Mouse (Mus musculus) heart, embryonic 13.5 days (tissue): ENCODE results near the gene Tpst2. TPM values are rescaled to one million over a fixed set of nuclear protein-coding genes. Genes with fewer than 3 reads are reported as not detected.
A peak's percentile ranks its signal among the peaks of the same experiment; 100 is the strongest.

Experiments used
- ATAC-seq: fragments of 200-750 bp; cut with Nextera tagmentation; 2 replicates; pipeline ENCODE4 v1.8.0; 2017; ENCODE audit warnings: moderate TSS enrichment; ENCODE audit not compliant: insufficient number of reproducible peaks, low FRiP score, low TSS enrichment; ENCODE audit errors: extremely low read depth
- H3K27ac ChIP-seq: fragments of 300-500 bp; sonication (generic); replicated peaks from 2 replicates; pipeline ENCODE4 v1.5.1; 2015; ENCODE audit warnings: moderate library complexity, mild to moderate bottlenecking, inconsistent platforms
- H3K27me3 ChIP-seq: fragments of 300-500 bp; sonication (generic); replicated peaks from 2 replicates; pipeline ENCODE4 v1.6.1; 2015; ENCODE audit warnings: mild to moderate bottlenecking, inconsistent platforms
- H3K36me3 ChIP-seq: fragments of 300-500 bp; sonication (generic); 2 replicates; pipeline ENCODE4 v1.6.1; 2015; ENCODE audit warnings: mild to moderate bottlenecking, inconsistent platforms
- H3K4me1 ChIP-seq: fragments of 300-500 bp; sonication (generic); 2 replicates; pipeline ENCODE4 v1.6.1; 2015; ENCODE audit warnings: inconsistent platforms
- H3K4me2 ChIP-seq: fragments of 300-500 bp; sonication (generic); 2 replicates; pipeline ENCODE4 v1.6.1; 2015; ENCODE audit warnings: inconsistent platforms, mild to moderate bottlenecking, moderate library complexity
- H3K4me3 ChIP-seq: fragments of 300-500 bp; sonication (generic); 2 replicates; pipeline ENCODE4 v1.5.1; 2015; ENCODE audit warnings: moderate library complexity, mild to moderate bottlenecking, inconsistent platforms
- H3K9ac ChIP-seq: fragments of 300-500 bp; sonication (generic); 2 replicates; pipeline ENCODE4 v1.6.1; 2015; ENCODE audit warnings: inconsistent platforms, mild to moderate bottlenecking, moderate library complexity
- H3K9me3 ChIP-seq: fragments of 300-500 bp; sonication (generic); 2 replicates; pipeline ENCODE4 v1.6.1; 2016; ENCODE audit warnings: inconsistent platforms
- WGBS: fragments of 180-500 bp; shearing (Covaris S2); methylation state at CpG from one replicate; pipeline ENCODE4 v1.1.7; 2015; ENCODE audit warnings: mixed read lengths; 5-methylcytosine and 5-hydroxymethylcytosine counted together
- polyA plus RNA-seq: library from polyadenylated mRNA; unstranded; fragments of >200 nt; fragmentation: Nextera tagmentation; extraction: Ambion mirVana; gene quantifications from 2 replicates; pipeline ENCODE4 v1.2.1, GENCODE M21; 2015

Gene Tpst2
- polyA plus RNA-seq, 1 experiment from 2014 or later = 36.8 TPM

DNA sequence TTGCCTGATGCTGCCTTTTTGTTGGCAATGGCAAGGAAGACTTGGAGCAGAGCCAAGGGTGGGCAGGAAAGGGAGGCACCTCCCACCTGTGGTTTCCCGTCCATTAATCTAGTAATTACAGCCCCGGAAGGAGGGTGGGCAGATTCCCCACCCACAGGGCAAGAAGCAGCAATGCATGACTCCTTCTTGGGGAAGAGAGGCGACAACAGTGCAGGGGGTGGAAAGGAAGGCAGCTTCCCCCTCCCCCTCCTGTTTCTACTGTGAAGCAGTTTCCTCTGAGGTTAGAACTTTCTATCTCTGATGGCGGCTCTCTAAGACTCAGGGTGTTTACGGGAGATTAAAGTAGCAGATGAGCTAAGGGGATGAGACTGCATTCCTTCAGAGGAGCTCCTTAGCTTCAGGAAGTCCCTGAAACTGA is 34.1 kb upstream of the Tpst2 start:
- Histone ChIP-seq H3K27me3 (peaks cover 42% of the 10 kb centered on the region), H3K9ac (no peak overlapping the region), H3K9me3 (no peaks in the 10 kb centered on the region), H3K4me1 (peaks cover 19% of the 10 kb centered on the region), H3K36me3 (no peaks in the 10 kb centered on the region), H3K4me3 (no peak overlapping the region), H3K4me2 (no peak overlapping the region), H3K27ac (no peak overlapping the region)
- 52% methylated on average over 5 of the region's 5 CpGs for WGBS
- no peak for ATAC-seq

DNA sequence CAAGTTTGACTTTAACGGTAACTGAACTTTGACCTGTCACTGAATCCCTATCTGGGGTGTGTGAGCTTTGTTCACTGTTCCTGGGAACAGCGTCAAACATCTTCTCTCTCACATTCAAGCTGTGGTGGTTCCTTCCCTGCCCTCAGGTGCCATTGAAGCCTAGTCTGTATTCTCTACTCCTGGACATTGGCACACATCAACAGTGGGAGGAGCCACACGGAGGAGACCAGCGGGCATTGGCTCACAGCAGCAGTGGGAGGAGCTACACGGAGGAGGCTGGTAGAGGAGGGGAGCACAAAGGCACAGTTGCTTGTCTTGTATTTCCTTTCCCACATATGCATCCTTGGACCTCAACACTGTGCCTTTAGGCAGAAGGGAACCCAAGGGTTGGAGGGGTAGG is 33.5 kb upstream of the Tpst2 start:
- Histone ChIP-seq H3K36me3 (no peaks in the 10 kb centered on the region), H3K4me1 (peaks cover 19% of the 10 kb centered on the region), H3K27me3 (peaks cover 42% of the 10 kb centered on the region), H3K9me3 (no peaks in the 10 kb centered on the region), H3K4me2 (no peak overlapping the region), H3K9ac (no peak overlapping the region), H3K4me3 (no peak overlapping the region), H3K27ac (no peak overlapping the region)
- 63% methylated on average over 5 of the region's 5 CpGs for WGBS
- ATAC-seq = no peak

DNA sequence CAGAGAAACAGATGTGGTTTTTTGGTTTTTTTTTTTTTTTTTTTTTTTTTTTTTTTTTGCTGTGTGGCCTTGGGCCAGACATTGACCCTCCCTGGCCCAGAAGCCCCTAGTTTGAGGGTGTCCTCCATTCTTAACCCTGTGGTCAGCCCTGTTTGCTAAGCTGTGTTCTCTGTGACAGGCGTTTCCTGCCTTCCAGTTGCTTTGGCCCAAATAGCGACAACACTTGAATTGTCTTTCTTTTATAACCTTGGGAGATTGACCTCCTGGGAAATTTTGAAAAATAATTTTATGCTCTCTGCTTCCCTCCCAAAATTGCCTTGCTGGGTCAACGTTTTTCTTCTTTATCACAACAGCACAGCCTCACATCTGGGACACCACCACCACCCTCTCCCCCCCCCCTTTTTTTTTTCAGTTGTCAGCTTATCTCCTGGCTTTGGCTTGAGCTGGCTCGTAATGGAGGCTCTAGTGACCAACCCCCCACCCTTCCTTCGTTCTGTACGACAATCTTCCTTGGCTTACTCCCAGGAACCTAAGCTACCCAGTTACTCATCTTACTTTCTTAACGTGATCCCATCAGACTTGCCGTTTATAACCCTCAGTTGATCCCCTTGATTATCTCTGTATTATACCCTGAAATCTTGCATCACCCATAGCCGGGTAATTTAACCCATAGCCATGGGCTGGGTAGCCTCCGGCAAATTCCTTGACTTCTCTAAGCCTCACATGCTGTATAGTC is 32.8 kb upstream of the Tpst2 start:
- no peak overlapping the region for H3K27ac ChIP-seq
- ATAC-seq = no peak

DNA sequence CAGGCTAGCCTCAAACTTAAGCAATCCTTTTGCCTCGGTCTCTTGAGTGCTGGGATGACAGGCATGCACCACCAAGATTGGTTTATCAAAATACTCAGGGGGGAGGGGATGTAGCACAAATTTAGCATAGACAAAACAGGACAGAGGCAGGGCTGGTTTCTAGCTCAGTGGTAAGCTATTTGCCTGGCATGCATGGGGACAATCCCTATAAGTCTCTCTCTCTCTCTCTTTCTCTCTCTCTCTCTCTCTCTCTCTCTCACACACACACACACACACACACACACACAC is 32.3 kb upstream of the Tpst2 start:
- no peaks in the 10 kb centered on the region for H3K9me3 ChIP-seq
- H3K27me3 ChIP-seq = peaks cover 41% of the 10 kb centered on the region
- 15% methylated on average over 1 of the region's 1 CpGs for WGBS
- no peak for ATAC-seq
- no peaks in the 10 kb centered on the region for H3K36me3 ChIP-seq
- H3K4me3 ChIP-seq = no peak overlapping the region
- H3K4me1 ChIP-seq = peaks cover 19% of the 10 kb centered on the region
- H3K9ac ChIP-seq = no peak overlapping the region
- no peak overlapping the region for H3K4me2 ChIP-seq
- no peak overlapping the region for H3K27ac ChIP-seq

More for the DNA sequence above, 32.8 kb upstream of the Tpst2 start:
- Histone ChIP-seq H3K9ac (0 out of 2 replicates have a peak overlapping the region, but pooled peaks have one; percentile 5), H3K36me3 (no peaks in the 10 kb centered on the region), H3K4me3 (no peak overlapping the region), H3K9me3 (no peaks in the 10 kb centered on the region), H3K4me1 (peaks cover 19% of the 10 kb centered on the region), H3K27me3 (peaks cover 42% of the 10 kb centered on the region), H3K4me2 (no peak overlapping the region; the same call in 1 of the 2 replicates)
- WGBS = 37% methylated on average over 10 of the region's 10 CpGs

DNA sequence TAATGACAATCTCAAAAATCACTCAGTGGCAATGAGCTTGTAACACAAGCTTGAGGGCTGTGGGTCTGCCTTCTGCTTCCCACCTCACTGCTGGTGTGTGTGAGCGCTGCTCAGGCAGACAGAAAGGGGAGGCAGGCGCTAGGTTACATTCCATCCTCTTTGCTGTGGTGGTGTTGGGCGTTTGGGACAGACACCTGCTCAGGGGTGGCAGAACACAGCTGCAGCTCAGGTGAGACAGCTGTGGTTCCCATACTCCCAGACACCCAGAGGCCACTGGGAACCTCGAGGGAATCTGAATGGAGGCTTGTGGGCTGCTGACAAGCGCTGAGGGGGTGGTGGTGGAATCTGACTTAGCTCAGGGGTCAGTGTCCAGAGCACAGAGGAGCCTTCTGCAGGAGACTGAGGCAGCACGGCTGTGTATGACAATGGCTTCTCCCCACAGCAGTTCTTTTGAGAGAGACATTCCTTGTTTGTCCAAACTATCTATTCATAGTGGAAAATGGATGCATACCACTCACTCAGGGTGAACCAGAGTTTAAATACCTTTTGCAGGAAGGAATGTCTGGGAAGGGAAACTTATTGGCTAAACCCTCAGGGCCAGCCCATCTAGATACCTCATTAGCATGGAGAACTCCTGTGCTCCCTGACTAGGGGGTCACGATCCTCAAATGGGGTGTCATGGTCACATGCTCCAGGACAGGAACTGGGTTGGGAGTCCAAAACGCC is 31.4 kb upstream of the Tpst2 start:
- H3K4me3 ChIP-seq = no peak overlapping the region
- H3K4me1 ChIP-seq = peaks cover 19% of the 10 kb centered on the region
- no peak for ATAC-seq
- H3K9me3 ChIP-seq = no peaks in the 10 kb centered on the region
- no peak overlapping the region for H3K27ac ChIP-seq
- no peaks in the 10 kb centered on the region for H3K36me3 ChIP-seq
- peaks cover 35% of the 10 kb centered on the region for H3K27me3 ChIP-seq
- H3K4me2 ChIP-seq = no peak overlapping the region
- H3K9ac ChIP-seq = no peak overlapping the region
- 41% methylated on average over 8 of the region's 8 CpGs for WGBS

DNA sequence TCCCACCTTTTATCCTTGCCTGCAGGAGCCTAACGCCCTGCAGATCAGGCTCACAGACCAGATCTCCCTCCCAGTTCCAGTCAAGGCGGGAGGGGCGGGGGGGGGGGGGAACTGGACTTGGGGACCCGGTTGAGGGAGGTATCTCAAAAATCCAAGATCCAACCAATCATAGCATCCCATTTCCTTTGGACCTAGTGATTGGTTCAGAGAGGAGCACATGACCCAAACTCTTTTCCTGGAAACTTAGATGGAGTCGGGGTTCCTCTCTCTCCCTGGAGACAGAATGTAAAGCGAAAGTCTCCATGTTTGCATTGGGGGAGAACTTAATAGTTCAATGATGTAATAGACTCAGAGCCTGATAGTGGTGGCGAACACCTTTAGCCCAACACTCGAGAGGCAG is 29.1 kb upstream of the Tpst2 start:
- Histone ChIP-seq H3K4me2 (no peak overlapping the region), H3K36me3 (no peaks in the 10 kb centered on the region), H3K9ac (no peak overlapping the region), H3K27me3 (peaks cover 43% of the 10 kb centered on the region), H3K27ac (no peak overlapping the region), H3K9me3 (no peaks in the 10 kb centered on the region), H3K4me3 (no peak overlapping the region), H3K4me1 (peaks cover 23% of the 10 kb centered on the region)
- WGBS = 40% methylated on average over 8 of the region's 8 CpGs
- ATAC-seq = no peak

DNA sequence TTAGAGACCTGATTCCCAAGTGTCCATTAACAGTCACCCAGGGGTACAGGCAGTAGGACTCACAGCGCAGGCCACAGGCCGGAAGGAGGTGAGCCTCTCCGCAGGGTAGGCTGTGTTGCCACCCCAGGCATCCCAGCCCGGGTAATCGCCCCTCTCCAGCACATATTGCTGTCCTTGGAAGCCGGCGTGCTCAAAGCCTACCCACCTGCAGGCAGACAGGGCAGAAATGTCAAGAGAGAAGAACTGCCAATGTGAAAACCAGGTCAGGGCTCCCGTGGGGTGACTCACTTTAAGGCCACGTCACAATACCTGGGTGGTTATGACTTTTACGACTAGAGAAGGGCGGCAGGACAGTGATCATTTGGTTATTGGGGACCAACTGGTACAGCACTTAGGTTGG is 27.4 kb upstream of the Tpst2 start:
- H3K9me3 ChIP-seq = no peaks in the 10 kb centered on the region
- H3K4me1 ChIP-seq = peaks cover 34% of the 10 kb centered on the region
- no peaks in the 10 kb centered on the region for H3K36me3 ChIP-seq
- WGBS = 80% methylated on average over 11 of the region's 11 CpGs
- H3K9ac ChIP-seq = no peak overlapping the region
- H3K4me3 ChIP-seq = no peak overlapping the region
- no peak overlapping the region for H3K4me2 ChIP-seq
- ATAC-seq = no peak
- H3K27me3 ChIP-seq = peaks cover 43% of the 10 kb centered on the region
- H3K27ac ChIP-seq = no peak overlapping the region

DNA sequence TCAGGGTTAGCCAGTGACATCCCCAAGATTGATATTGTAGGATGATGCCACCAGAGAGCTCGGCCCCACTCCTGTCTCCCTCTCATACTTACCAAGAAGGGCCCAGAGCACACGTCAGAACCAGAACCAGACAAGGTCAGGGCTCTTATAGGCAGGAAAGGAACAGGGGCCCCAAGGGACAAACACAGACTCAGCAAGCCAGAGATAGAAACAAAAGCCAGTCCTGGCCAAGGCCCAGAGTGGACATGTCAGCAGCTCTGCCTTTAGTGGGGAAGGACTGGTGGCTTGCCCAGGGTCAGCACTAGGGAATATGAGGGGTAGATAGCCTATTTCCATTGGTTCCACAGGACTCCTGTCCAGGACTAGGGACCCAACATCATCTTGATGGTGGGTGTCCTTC is 24.1 kb upstream of the Tpst2 start, which contains the start of gene Cryba4:
Cryba4 (minus strand) TSS at position 119 of the 400 bp plus-strand sequence.
- 37% methylated on average over 2 of the region's 2 CpGs for WGBS
- H3K9ac ChIP-seq = no peak within 1 kb of the TSS
- H3K4me3 ChIP-seq = no peak within 1 kb of the TSS
- H3K36me3 ChIP-seq = no peaks in the 10 kb centered on the region
- peaks cover 46% of the 10 kb centered on the region for H3K27me3 ChIP-seq
- no peak within 1 kb of the TSS for H3K27ac ChIP-seq
- H3K4me1 ChIP-seq = peaks cover 36% of the 10 kb centered on the region
- no peak within 1 kb of the TSS for H3K4me2 ChIP-seq
- H3K9me3 ChIP-seq = no peaks in the 10 kb centered on the region
- no peak for ATAC-seq

DNA sequence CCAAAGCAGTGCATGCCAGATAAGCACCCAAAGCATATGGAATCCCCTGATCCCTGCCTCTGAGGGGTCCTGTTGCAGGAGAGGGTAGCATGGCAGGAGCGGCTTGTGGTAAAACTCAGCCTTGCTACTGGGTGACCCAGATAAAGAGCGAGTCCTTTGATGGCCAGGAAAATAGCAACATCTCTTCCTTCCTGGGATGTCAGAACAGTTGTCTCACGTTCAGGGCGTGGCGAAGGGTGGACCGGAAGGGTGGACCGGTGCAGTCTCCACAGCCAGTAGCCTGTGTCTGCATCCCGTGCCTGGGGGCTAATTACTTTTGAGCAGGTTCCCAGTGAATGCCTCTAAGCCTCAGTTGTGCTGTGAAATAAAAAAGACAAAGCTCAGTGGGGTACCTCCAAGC is 23.3 kb upstream of the Tpst2 start:
- Histone ChIP-seq H3K27me3 (peaks cover 44% of the 10 kb centered on the region), H3K36me3 (no peaks in the 10 kb centered on the region), H3K4me2 (no peak overlapping the region), H3K4me3 (no peak overlapping the region), H3K27ac (no peak overlapping the region), H3K4me1 (peaks cover 36% of the 10 kb centered on the region), H3K9me3 (no peaks in the 10 kb centered on the region), H3K9ac (no peak overlapping the region)
- 42% methylated on average over 8 of the region's 8 CpGs for WGBS
- ATAC-seq = no peak

DNA sequence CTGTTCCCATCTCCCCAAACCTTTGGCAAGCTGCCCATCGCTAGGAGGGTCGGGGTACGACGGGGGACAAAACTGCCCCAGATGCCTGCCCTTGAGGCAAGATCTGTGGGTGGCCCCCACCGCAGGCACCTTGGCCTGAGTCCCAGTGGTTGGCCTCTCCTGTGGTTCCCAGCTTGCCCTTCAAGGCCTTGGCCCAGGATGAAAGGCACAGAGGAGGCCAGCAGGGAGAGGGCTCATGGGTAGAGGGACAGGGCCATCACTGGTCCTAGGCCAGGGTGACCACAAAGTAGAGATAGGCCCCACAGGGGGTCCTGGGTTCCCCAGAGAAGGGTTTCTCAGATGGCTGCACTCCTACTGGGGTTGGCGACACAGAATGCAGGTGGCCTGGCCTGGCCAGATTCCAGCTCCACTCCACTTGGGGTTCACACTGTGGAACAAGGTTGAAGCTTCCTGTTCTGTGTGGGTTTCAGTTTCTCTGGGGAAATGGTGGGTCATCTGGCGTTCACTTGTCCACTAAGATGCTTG is 22.1 kb upstream of the Tpst2 start:
- ATAC-seq = no peak
- no peak overlapping the region for H3K4me3 ChIP-seq
- peaks cover 36% of the 10 kb centered on the region for H3K4me1 ChIP-seq
- H3K36me3 ChIP-seq = no peaks in the 10 kb centered on the region
- H3K9me3 ChIP-seq = no peaks in the 10 kb centered on the region
- WGBS = 58% methylated on average over 7 of the region's 7 CpGs
- H3K4me2 ChIP-seq = no peak overlapping the region
- H3K27me3 ChIP-seq = peaks cover 45% of the 10 kb centered on the region
- peak overlapping the region; percentile 16; the same call in 1 of the 2 replicates for H3K27ac ChIP-seq
- H3K9ac ChIP-seq = no peak overlapping the region

DNA sequence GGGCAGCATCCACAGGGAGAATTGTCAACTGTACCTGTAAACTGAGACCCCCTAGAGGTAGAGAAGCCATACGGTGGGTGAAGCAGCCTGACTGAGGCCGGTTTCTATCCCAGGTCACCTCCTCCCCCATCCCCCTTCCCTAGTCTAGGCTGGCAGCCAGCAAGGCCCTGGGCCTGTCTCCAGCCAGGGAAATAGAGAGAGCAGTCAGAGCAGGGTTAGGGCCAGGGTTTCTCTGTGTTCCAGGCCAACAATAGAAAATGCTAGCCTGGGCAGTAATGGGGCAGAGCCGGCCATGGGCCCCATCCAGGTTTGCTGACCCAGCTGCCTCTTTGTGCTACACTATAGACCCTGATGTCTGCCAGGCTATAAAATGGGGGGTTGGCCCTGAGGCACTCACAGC is 21.1 kb upstream of the Tpst2 start, which contains the start of gene Crybb1:
Crybb1 (plus strand) TSS at position 390 of the 400 bp plus-strand sequence.
- H3K27me3 ChIP-seq = peaks cover 54% of the 10 kb centered on the region
- H3K36me3 ChIP-seq = no peaks in the 10 kb centered on the region
- ATAC-seq = no peak
- H3K4me2 ChIP-seq = no peak within 1 kb of the TSS
- H3K4me1 ChIP-seq = peaks cover 36% of the 10 kb centered on the region
- H3K9me3 ChIP-seq = no peaks in the 10 kb centered on the region
- WGBS = 46% methylated on average over 3 of the region's 3 CpGs
- no peak within 1 kb of the TSS for H3K4me3 ChIP-seq
- H3K27ac ChIP-seq = peak within 1 kb of the TSS; percentile 16; the same call in 1 of the 2 replicates
- H3K9ac ChIP-seq = 0 out of 2 replicates have a peak within 1 kb of the TSS, but pooled peaks have one; percentile 24
